Mouse (Mus musculus) cerebellum, adult 2 months (tissue): ENCODE results near the gene Stmn3.

Source experiments
- CTCF ChIP-seq: fragments of 200-500 bp; IDR thresholded peaks from 2 replicates; pipeline ENCODE4 v1.5.1; 2011; ENCODE audit warnings: low read depth, mild to moderate bottlenecking, control low read depth, low read length, moderate library complexity, borderline replicate concordance; ENCODE audit not compliant: insufficient read depth
- POLR2A ChIP-seq: fragments of 200-500 bp; IDR thresholded peaks from 2 replicates; pipeline ENCODE4 v1.6.1; 2011; ENCODE audit warnings: low read length, control low read depth, borderline replicate concordance; ENCODE audit not compliant: insufficient read depth

DNA sequence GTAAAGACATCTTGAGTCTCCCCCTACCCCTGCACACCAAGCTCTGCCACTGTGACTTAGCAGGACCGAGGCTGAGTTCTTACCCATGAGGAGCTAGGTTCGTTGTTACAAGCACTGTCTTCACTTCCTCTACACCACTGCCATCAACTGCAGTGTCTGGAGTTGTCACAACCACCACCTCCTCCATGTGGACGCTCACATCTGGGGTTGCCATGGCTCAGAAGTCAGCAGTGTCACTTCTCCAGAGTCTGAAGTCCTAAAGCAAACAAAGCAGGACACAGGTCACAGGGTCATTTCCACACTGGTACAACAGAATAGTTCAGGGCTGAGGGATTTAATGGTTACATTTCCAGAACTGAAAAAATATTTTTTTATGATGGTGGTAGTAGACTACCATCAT is 36.4 kb downstream of the Stmn3 start:
- no peak for TF ChIP-seq CTCF
- no peak for TF ChIP-seq POLR2A
